Mouse (Mus musculus): Measurements from ENCODE around the gene Stk32b.

DNA sequence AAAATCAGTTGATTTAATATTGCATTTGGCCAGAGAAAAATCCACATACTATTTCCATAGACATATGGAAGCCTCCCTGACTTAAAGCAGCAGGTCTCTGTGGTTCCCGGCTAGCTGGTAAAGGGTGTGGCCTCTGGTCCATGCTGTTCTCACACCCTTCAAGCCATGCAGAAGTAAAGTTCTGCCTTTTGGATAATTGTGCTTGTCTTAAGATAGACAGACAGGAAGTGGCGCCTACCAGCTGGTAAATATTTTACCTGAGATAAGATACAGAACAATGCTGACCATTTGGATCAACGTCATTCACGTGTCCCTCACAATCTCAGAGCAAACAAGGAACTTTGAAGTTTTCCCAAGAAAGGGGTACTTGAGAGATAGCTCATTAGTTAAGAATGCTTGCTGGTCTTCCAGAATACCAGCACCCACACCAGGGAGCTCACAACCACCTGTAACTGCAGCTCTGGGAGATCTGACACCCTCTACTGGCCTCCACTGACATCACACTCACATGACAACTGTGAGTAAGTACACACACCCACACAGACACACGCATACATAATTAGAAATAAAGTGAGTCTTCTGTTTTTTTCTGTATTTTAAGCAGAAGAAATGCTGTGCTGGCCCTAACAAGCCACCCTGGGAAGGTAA is 7.6 kb downstream of the Stk32b start:
- no peak for TF ChIP-seq POLR2A (IDR thresholded peaks at IDR 0.05; ENCODE audit: insufficient read depth, low read depth, low read length)
- no peak for TF ChIP-seq CTCF (IDR thresholded peaks at IDR 0.05; ENCODE audit: insufficient read depth, low read depth, low read length)
